Mouse (Mus musculus): ENCODE results near the gene Adam19. TPM values are rescaled to one million over a fixed set of nuclear protein-coding genes. Genes with fewer than 3 reads are reported as not detected.

The Adam19 gene
- total RNA-seq, 1 experiment from 2014 or later, result 7.0 TPM

GRCm38 (mm10) chr11:46073061-46073849, 17.5 kb downstream of the Adam19 start:
- no peak for DNase-seq

- DNase-seq, result no peak
Measured at GRCm38 (mm10) chr11:46073850-46074688, 18.3 kb downstream of the Adam19 start.

GRCm38 (mm10) chr11:46075507-46075906, 19.7 kb downstream of the Adam19 start:
- DNase-seq, result no peak

GRCm38 (mm10) chr11:46076442-46077158, 20.8 kb downstream of the Adam19 start:
- no peak for DNase-seq

GRCm38 (mm10) chr11:46077304-46077703, 21.5 kb downstream of the Adam19 start:
- DNase-seq, result no peak

GRCm38 (mm10) chr11:46077732-46078375, 22.1 kb downstream of the Adam19 start:
- no peak for DNase-seq

GRCm38 (mm10) chr11:46081075-46081474, 25.3 kb downstream of the Adam19 start:
- no peak for DNase-seq

- DNase-seq, result no peak
Measured at GRCm38 (mm10) chr11:46083405-46083804, 27.6 kb downstream of the Adam19 start.

- DNase-seq, result no peak
Measured at GRCm38 (mm10) chr11:46083835-46084444, 28.1 kb downstream of the Adam19 start.

GRCm38 (mm10) chr11:46084568-46084967, 28.8 kb downstream of the Adam19 start:
- DNase-seq, result no peak

- peak; percentile 40 for DNase-seq
Measured at GRCm38 (mm10) chr11:46085398-46086163, 29.8 kb downstream of the Adam19 start.

GRCm38 (mm10) chr11:46086446-46086845, 30.7 kb downstream of the Adam19 start:
- DNase-seq, result no peak

- DNase-seq, result no peak
Measured at GRCm38 (mm10) chr11:46089081-46089713, 33.4 kb downstream of the Adam19 start.

GRCm38 (mm10) chr11:46090036-46090725, 34.4 kb downstream of the Adam19 start:
- DNase-seq, result no peak

- no peak for DNase-seq
Measured at GRCm38 (mm10) chr11:46090951-46091667, 35.3 kb downstream of the Adam19 start.

GRCm38 (mm10) chr11:46092121-46092520, 36.3 kb downstream of the Adam19 start:
- DNase-seq, result no peak

GRCm38 (mm10) chr11:46095477-46096264, 39.9 kb downstream of the Adam19 start:
- DNase-seq, result no peak

- DNase-seq, result no peak
Measured at GRCm38 (mm10) chr11:46096265-46096649, 40.5 kb downstream of the Adam19 start.
